Mouse (Mus musculus): ENCODE results near the gene Mfap1b. TPM values are rescaled to one million over a fixed set of nuclear protein-coding genes. Genes with fewer than 3 reads are reported as not detected.
"Not testable (repeated sequence)": the region's sequence is repeated elsewhere in the genome, so short reads cannot be mapped to it uniquely, and the experiment has no call there.

Mfap1b gene
- total and polyA plus RNA-seq, 3 experiments = 15.6 to 29.7 (median 24.3) TPM

DNA sequence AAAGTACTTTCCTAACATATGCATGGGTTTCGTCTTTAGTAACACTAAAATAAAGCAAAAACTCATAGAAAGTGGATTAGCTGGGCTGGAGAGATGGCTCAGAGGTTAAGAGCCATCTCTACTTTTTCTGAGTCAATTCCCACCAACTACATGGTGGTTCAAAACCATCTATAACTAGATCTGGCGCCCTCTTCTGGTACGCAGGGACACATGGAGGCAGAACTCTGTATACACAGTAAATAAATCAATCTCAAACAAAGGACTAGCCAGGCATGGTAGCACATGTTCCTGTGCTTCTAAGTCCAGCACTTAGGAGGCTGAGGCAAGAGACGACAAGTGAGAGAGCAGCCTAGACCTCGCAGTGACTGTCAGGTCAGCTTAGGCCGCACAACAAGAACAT, 4.9 kb downstream of the Mfap1b start:
- H3K4me1 ChIP-seq (ENCODE audit: control insufficient read depth in 1 of 2, insufficient read depth in 2 of 2); H3K36me3 ChIP-seq (replicated peaks in 1 of 2; ENCODE audit: control insufficient read depth in 1 of 2, insufficient read depth in 1 of 2, low read length in 1 of 2); H3K9me3 ChIP-seq (replicated peaks; ENCODE audit: low read length); in situ Hi-C loops (cut with MboI; ENCODE audit: low pct_ligation_motif_present, low pct_unique_long_range_greater_than_20kb, low sequenced_read_pairs); H3K27ac ChIP-seq (ENCODE audit: insufficient read depth, low read depth); H3K27me3 ChIP-seq (replicated peaks); H3K9ac ChIP-seq (ENCODE audit: insufficient read depth, low read depth); DNase-seq (ENCODE audit: extremely low read depth); H3K4me3 ChIP-seq (replicated peaks in 1 of 3; ENCODE audit: low read depth in 2 of 3, low read length in 2 of 3, poor library complexity in 1 of 3); H3K79me2 ChIP-seq (replicated peaks; ENCODE audit: control insufficient read depth, extremely low read depth, insufficient read depth, poor library complexity, severe bottlenecking); dilution Hi-C loops (cut with MboI; ENCODE audit: extremely low pct_ligation_motif_present, extremely low pct_unique_long_range_greater_than_20kb, low sequenced_read_pairs); H3K4me2 ChIP-seq (ENCODE audit: insufficient read depth, low read depth, poor library complexity, severe bottlenecking): not testable (repeated sequence)

DNA sequence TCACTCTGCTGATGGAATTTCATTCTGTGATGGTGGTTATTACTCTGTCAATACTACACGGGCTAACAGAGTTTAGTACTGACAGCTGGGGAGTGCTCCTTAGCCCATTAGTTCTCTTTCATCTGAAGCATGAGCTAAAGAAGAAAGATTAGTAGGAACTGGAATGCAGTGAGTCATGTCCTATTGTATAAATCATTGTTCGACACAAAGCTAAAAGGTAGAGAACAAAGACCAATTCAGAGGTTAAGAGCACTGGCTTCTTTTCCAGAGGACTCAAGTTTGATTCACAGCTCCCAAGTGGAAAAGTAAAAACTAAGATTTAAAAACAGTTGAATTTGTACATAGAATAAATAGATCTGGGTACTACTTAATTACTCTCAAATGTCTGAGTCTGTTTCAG, 13.8 kb downstream of the Mfap1b start:
- no peak overlapping the region for H3K27ac ChIP-seq (ENCODE audit: insufficient read depth, low read depth)
- no peaks in the 10 kb centered on the region for H3K27me3 ChIP-seq (replicated peaks)
- 0 out of 2 replicates have a peak, but pooled peaks cover 2% of the 10 kb centered on the region for H3K79me2 ChIP-seq (replicated peaks; ENCODE audit: control insufficient read depth, extremely low read depth, insufficient read depth, poor library complexity, severe bottlenecking)
- no peaks in the 10 kb centered on the region for H3K9me3 ChIP-seq (replicated peaks; ENCODE audit: low read length)
- no peak overlapping the region for H3K4me3 ChIP-seq (replicated peaks in 1 of 3; ENCODE audit: low read depth in 2 of 3, low read length in 2 of 3, poor library complexity in 1 of 3)
- dilution Hi-C loops (cut with MboI; ENCODE audit: extremely low pct_ligation_motif_present, extremely low pct_unique_long_range_greater_than_20kb, low sequenced_read_pairs) (no loop called here), in situ Hi-C loops (cut with MboI; ENCODE audit: low pct_ligation_motif_present, low pct_unique_long_range_greater_than_20kb, low sequenced_read_pairs) (no loop called here)
- peaks cover 0 to 18% of the 10 kb centered on the region in 2 experiments; a peak in 2 of 4 replicates for H3K4me1 ChIP-seq (ENCODE audit: control insufficient read depth in 1 of 2, insufficient read depth in 2 of 2)
- DNase-seq (ENCODE audit: extremely low read depth) = no peak
- H3K9ac ChIP-seq (ENCODE audit: insufficient read depth, low read depth) = no peak overlapping the region
- TF ChIP-seq RCOR1 (conservative IDR thresholded peaks at IDR 0.05; ENCODE audit: low read depth, low read length) = no peak
- peaks cover 5 to 27% of the 10 kb centered on the region in 2 experiments for H3K36me3 ChIP-seq (replicated peaks in 1 of 2; ENCODE audit: control insufficient read depth in 1 of 2, insufficient read depth in 1 of 2, low read length in 1 of 2)
- no peak overlapping the region for H3K4me2 ChIP-seq (ENCODE audit: insufficient read depth, low read depth, poor library complexity, severe bottlenecking)

DNA sequence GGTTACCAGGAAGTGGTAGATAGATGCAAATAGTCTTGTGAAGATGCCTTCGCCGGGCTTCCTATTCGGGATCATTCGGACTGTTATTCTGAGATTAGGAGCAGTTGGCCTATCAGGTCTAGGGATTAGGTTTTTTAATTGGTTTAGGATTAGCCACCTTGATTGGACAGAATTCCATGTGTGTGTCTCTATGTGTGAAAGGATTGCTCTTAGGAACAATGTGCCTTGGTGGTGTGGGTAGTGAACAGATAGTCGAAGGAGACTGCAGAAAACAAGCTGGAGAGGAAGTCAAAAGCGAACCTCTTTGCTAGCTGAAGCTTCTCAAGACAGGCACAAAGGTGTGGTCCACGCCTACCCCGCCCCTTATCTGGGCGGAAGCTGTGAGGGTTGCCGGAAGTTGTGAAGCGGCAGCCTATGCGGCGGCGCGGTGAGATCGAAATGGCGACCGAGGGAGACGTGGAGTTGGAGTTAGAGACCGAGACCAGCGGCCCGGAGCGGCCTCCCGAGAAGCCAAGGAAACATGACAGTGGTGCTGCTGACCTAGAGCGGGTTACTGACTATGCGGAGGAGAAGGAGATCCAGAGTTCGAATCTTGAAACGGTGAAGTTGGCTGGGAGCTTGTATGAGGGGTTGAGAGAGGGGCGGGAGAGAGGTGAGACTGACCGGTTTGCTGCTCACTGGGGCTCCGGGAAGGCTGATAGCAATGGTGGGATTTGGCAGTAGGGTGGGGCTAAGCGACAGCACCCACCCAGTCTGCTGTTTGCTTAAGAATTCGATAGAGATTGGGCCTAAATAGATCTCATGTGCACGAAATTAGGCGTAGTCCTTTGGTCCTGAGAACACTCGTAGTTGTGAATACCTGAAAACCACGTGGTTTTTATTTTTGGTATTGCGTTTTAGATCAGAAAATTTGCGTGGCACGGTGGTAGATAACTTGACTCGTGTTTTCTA, 16.9 kb downstream of the Mfap1b start, which contains the start of gene Serinc4:
Gene Serinc4, minus strand, starts transcription at position 90 of the 951 bp plus-strand sequence.
- Histone ChIP-seq H3K4me3 (replicated peaks in 1 of 3; ENCODE audit: low read depth in 2 of 3, low read length in 2 of 3, poor library complexity in 1 of 3) (peak within 1 kb of the TSS; percentile 72 to 97 (median 86)), H3K36me3 (replicated peaks in 1 of 2; ENCODE audit: control insufficient read depth in 1 of 2, insufficient read depth in 1 of 2, low read length in 1 of 2) (peaks cover 12 to 51% of the 10 kb centered on the region in 2 experiments), H3K79me2 (replicated peaks; ENCODE audit: control insufficient read depth, extremely low read depth, insufficient read depth, poor library complexity, severe bottlenecking) (0 out of 2 replicates have a peak, but pooled peaks cover 2% of the 10 kb centered on the region), H3K27ac (ENCODE audit: insufficient read depth, low read depth) (peak within 1 kb of the TSS; percentile 52), H3K27me3 (replicated peaks) (no peaks in the 10 kb centered on the region), H3K4me2 (ENCODE audit: insufficient read depth, low read depth, poor library complexity, severe bottlenecking) (peak within 1 kb of the TSS; percentile 80), H3K4me1 (ENCODE audit: control insufficient read depth in 1 of 2, insufficient read depth in 2 of 2) (peaks cover 0 to 21% of the 10 kb centered on the region in 2 experiments; a peak in 2 of 4 replicates), H3K9ac (ENCODE audit: insufficient read depth, low read depth) (peak within 1 kb of the TSS; percentile 81), H3K9me3 (replicated peaks; ENCODE audit: low read length) (no peaks in the 10 kb centered on the region)
- in situ Hi-C loops (cut with MboI; ENCODE audit: low pct_ligation_motif_present, low pct_unique_long_range_greater_than_20kb, low sequenced_read_pairs) (no loop called here), dilution Hi-C loops (cut with MboI; ENCODE audit: extremely low pct_ligation_motif_present, extremely low pct_unique_long_range_greater_than_20kb, low sequenced_read_pairs) (no loop called here)
- peak; percentile 92 for DNase-seq (ENCODE audit: extremely low read depth)
- TF ChIP-seq HCFC1 (IDR thresholded peaks at IDR 0.05; ENCODE audit: low read depth, low read length) (peak; percentile 78), SMC3 (IDR thresholded peaks at IDR 0.05; ENCODE audit: low read depth, low read length) (no peak), POLR2AphosphoS2 (IDR thresholded peaks at IDR 0.05; ENCODE audit: low read depth, low read length) (peak; percentile 89; the same call in 1 of the 2 replicates), NRF1 (IDR thresholded peaks at IDR 0.05; ENCODE audit: low read depth, low read length) (peak; percentile 78), KAT2A (IDR thresholded peaks at IDR 0.05; ENCODE audit: insufficient replicate concordance, low read length) (0 out of 2 replicates have a peak, but pooled peaks have one; percentile 16), MYC (IDR thresholded peaks at IDR 0.05; ENCODE audit: low read depth, low read length) (peak; percentile 89), MAX (IDR thresholded peaks at IDR 0.05; ENCODE audit: low read length) (peak; percentile 89), MXI1 (IDR thresholded peaks at IDR 0.05; ENCODE audit: low read depth, low read length) (peak; percentile 80; the same call in 1 of the 2 replicates), TCF12 (IDR thresholded peaks at IDR 0.05; ENCODE audit: low read depth, low read length) (peak; percentile 74; the same call in 1 of the 2 replicates), E2F4 (IDR thresholded peaks at IDR 0.05; ENCODE audit: insufficient replicate concordance, low read depth, low read length) (0 out of 2 replicates have a peak, but pooled peaks have one; percentile 5), MAZ (IDR thresholded peaks at IDR 0.05; ENCODE audit: low read depth, low read length) (no peak), ZMIZ1 (IDR thresholded peaks at IDR 0.05; ENCODE audit: low read depth, low read length) (peak; percentile 91), POLR2A (IDR thresholded peaks at IDR 0.05; ENCODE audit: low read depth, low read length) (peak; percentile 94), IRF4 (IDR thresholded peaks at IDR 0.05; ENCODE audit: low read depth, low read length) (peak; percentile 30; the same call in 1 of the 2 replicates), CHD1 (IDR thresholded peaks at IDR 0.05; ENCODE audit: low read depth, low read length) (no peak), NELFE (IDR thresholded peaks at IDR 0.05; ENCODE audit: low read depth, low read length) (peak; percentile 88), ZKSCAN1 (IDR thresholded peaks at IDR 0.05; ENCODE audit: borderline replicate concordance, low read depth, low read length) (no peak), BHLHE40 (IDR thresholded peaks at IDR 0.05; ENCODE audit: low read depth, low read length) (no peak), CHD2 (IDR thresholded peaks at IDR 0.05; ENCODE audit: low read length) (no peak), ELF1 (IDR thresholded peaks at IDR 0.05; ENCODE audit: low read depth, low read length) (peak; percentile 87), SIN3A (IDR thresholded peaks at IDR 0.05; ENCODE audit: low read length) (peak; percentile 81), JUND (conservative IDR thresholded peaks at IDR 0.05; ENCODE audit: low read depth, low read length) (no peak), USF2 (conservative IDR thresholded peaks at IDR 0.05; ENCODE audit: low read depth, low read length) (no peak)
